Mouse (Mus musculus): ENCODE measurements at regions not wholly inside any gene's neighbourhood (a gene's known extent, or its start where the extent isn't known, plus 50 kb on each side); places are given as distances from the start of the nearest gene placed in this dataset.

- Histone ChIP-seq H3K4me3 (ENCODE audit: insufficient read depth, low read depth, low read length) (no peak overlapping the region), H3K4me1 (ENCODE audit: control insufficient read depth, insufficient read depth, insufficient read length, low read length) (peaks cover 5% of the 10 kb centered on the region; the same call in 1 of the 2 replicates), H3K27ac (replicated peaks; ENCODE audit: low read depth, low read length) (no peak overlapping the region)
These were observed 58.6 kb upstream of the Gm26897 start for GRCm38 (mm10) chr5:111674976-111675672.

- Histone ChIP-seq H3K4me1 (ENCODE audit: control insufficient read depth, insufficient read depth, insufficient read length, low read length) (peaks cover 5% of the 10 kb centered on the region; the same call in 1 of the 2 replicates), H3K4me3 (ENCODE audit: insufficient read depth, low read depth, low read length) (no peak overlapping the region), H3K27ac (replicated peaks; ENCODE audit: low read depth, low read length) (no peak overlapping the region)
These were observed 58.0 kb upstream of the Gm26897 start for GRCm38 (mm10) chr5:111675673-111676261.

DNA sequence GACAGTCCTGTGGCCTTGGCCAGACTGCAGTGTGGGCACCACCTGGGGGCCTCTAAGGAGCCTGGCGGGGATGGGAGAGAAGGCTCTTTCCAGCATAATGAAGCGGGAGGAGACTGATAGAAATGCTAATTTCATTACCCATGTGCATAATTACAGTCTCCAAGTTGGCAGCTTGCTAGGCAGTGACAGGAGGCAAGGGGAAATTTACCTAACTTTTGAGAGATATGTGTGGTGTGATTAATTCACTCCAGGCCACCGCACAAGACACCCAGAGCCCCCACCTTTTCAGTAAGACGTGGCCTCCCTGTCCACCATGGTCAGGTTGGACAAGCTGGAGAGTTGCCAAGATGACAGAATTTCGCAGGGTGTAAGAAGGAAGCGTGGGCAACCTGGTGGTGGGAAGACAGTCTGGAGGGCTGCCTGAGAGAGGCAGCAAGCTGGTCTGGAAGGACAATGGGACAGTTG, 55.8 kb upstream of the Gm26897 start:
- no peak overlapping the region for H3K27ac ChIP-seq (replicated peaks; ENCODE audit: low read depth, low read length)
- H3K4me3 ChIP-seq (ENCODE audit: insufficient read depth, low read depth, low read length): no peak overlapping the region
- peaks cover 5% of the 10 kb centered on the region; the same call in 1 of the 2 replicates for H3K4me1 ChIP-seq (ENCODE audit: control insufficient read depth, insufficient read depth, insufficient read length, low read length)

DNA sequence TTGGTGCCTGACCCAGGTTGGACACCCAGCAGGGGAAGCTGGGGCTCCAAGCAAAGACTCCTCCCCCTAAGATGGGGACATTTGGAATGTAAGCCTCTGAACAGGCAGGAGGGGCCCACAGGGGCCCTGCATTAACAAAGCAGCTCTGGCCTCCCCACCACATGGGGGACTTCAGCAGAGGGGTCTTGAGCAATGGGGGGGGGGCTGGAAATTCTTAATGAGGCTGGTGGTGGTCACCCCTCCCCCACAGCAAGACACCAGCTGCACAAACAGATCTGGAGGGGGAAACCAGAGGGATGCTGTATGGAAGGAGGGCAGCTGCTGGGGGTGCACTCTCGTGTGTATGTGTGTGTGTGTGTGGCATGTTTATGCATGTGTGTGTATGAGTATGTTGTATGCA, 55.2 kb upstream of the Gm26897 start:
- peaks cover 5% of the 10 kb centered on the region; the same call in 1 of the 2 replicates for H3K4me1 ChIP-seq (ENCODE audit: control insufficient read depth, insufficient read depth, insufficient read length, low read length)
- no peak overlapping the region for H3K27ac ChIP-seq (replicated peaks; ENCODE audit: low read depth, low read length)
- no peak overlapping the region for H3K4me3 ChIP-seq (ENCODE audit: insufficient read depth, low read depth, low read length)

GRCm38 (mm10) chr5:111681362-111682028, 52.2 kb upstream of the Gm26897 start:
- Histone ChIP-seq H3K4me1 (ENCODE audit: control insufficient read depth, insufficient read depth, insufficient read length, low read length) (no peaks in the 10 kb centered on the region), H3K4me3 (ENCODE audit: insufficient read depth, low read depth, low read length) (no peak overlapping the region), H3K27ac (replicated peaks; ENCODE audit: low read depth, low read length) (no peak overlapping the region)

- Histone ChIP-seq H3K4me1 (ENCODE audit: control insufficient read depth, insufficient read depth, insufficient read length, low read length) (no peaks in the 10 kb centered on the region), H3K27ac (replicated peaks; ENCODE audit: low read depth, low read length) (no peak overlapping the region), H3K4me3 (ENCODE audit: insufficient read depth, low read depth, low read length) (no peak overlapping the region)
These were observed 50.8 kb upstream of the Gm26897 start for GRCm38 (mm10) chr5:111682899-111683298.
